Mouse (Mus musculus) kidney, postnatal 14 days (tissue): ENCODE measurements around the gene Slc5a5.

Source experiments
- DNase-seq: peaks from one replicate; pipeline ENCODE4 v3.0.0; 2022; ENCODE audit warnings: mixed read lengths

Gene Slc5a5

DNA sequence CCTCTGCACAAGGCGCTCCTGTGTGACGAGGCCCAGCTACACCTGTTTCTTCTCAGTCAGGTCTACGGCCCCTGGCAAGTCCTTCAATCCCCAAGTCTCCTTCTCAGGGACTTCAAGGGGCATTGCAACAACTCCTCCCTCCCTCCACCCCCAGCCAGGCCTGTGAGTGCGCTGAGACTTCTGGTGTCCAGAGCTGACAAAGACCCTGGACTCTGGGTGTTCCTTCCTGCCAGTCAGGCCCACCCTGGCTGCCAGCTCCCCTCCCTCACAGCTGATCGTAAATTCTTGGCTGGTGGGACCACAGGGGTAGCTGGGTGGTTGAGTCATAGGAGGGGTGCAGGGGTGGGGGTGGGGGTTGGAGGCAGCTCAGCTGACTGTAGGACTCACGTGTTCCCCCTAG is 40.7 kb downstream of the Slc5a5 start:
- no peak for DNase-seq

GRCm38 (mm10) chr8:70850947-70851346 is 41.6 kb downstream of the Slc5a5 start:
- no peak for DNase-seq

- DNase-seq = no peak
These were observed 42.3 kb downstream of the Slc5a5 start for GRCm38 (mm10) chr8:70850132-70850845.

DNA sequence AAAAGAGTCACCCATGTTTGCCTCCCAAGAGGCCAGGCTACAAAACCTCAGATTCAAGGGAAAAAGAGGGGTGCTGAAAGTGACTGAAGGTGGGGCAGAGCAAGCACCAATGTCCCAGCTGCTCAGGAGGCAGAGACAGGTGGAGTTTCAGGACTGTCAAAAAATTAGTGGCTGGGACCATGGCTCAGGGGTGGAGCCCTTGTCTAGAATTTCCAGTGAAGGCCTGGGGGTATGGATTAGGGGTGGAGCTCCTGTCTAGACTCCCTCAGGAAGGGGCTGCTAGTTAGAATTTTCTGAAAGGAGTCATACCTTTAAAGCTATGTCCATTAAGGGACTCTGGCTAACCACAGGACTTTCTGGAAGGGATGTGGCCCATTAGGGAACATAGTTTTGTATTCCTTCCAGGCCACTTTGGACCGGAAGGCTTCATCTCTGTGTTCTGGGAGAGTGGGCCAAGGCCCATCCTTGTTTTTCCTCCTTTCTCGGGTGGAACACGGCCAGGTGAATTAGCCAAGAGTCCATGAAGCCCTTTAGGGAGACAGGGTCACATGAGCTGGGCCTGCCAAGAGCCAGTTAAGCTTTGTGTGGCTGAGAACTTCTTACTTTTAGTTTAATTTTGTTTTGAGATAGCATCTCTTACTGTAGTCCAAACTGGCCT is 43.1 kb downstream of the Slc5a5 start:
- no peak for DNase-seq

- DNase-seq = no peak
These were observed 46.0 kb downstream of the Slc5a5 start for GRCm38 (mm10) chr8:70846371-70847154.

GRCm38 (mm10) chr8:70845108-70845507 is 47.4 kb downstream of the Slc5a5 start:
- DNase-seq = no peak

GRCm38 (mm10) chr8:70844523-70844922 is 48.0 kb downstream of the Slc5a5 start:
- DNase-seq = peak; percentile 91

DNA sequence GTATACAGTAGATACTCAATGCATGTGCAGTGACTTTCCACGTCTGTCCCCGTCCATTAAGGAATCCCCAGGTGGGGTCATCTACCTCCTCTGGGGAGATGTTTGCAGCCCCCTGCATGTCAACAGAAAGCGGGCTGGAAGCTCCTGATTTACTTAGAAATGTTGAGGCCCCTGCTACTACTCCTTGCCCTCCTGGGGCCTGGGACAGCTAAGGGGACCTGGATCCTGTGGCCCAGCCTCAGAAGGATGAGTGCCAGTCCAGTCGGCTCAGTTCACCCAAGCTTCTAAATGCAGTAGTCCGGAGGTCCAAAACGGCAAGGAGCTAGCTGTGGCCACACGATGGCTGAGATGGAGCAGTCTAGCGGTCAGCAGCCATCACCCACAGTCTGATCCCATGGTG is 48.6 kb downstream of the Slc5a5 start:
- no peak for DNase-seq

GRCm38 (mm10) chr8:70843214-70843773 is 49.3 kb downstream of the Slc5a5 start:
- DNase-seq = no peak

DNA sequence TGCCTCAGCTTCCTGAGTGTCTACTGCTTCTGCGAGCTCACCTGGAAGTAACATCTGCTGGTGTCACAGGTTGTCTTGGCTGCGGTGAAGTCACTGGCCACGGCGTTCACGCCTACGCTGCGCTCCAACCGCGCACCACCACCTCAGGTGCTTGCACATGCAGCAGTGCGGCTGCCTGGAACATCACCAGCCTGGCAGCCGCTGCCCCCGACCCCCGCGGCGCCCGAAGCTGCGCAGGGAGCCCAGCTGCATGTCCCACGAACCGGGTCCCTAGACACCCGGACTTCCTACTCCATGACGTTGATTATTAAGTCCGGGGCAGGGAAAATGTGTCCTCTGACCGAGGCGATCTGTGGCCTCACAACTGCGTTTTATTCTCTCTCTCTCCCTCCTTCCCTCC is 50.1 kb downstream of the Slc5a5 start:
- DNase-seq = no peak

- peak; percentile 93 for DNase-seq
These were observed 51.1 kb downstream of the Slc5a5 start for GRCm38 (mm10) chr8:70841147-70842072.

GRCm38 (mm10) chr8:70840590-70840989 is 52.0 kb downstream of the Slc5a5 start:
- DNase-seq = peak; percentile 75

GRCm38 (mm10) chr8:70839408-70840351 is 52.9 kb downstream of the Slc5a5 start, which contains the start of gene Arrdc2:
TSS of gene Arrdc2 (minus strand) at chr8:70839720.
- DNase-seq = peak; percentile 100

DNA sequence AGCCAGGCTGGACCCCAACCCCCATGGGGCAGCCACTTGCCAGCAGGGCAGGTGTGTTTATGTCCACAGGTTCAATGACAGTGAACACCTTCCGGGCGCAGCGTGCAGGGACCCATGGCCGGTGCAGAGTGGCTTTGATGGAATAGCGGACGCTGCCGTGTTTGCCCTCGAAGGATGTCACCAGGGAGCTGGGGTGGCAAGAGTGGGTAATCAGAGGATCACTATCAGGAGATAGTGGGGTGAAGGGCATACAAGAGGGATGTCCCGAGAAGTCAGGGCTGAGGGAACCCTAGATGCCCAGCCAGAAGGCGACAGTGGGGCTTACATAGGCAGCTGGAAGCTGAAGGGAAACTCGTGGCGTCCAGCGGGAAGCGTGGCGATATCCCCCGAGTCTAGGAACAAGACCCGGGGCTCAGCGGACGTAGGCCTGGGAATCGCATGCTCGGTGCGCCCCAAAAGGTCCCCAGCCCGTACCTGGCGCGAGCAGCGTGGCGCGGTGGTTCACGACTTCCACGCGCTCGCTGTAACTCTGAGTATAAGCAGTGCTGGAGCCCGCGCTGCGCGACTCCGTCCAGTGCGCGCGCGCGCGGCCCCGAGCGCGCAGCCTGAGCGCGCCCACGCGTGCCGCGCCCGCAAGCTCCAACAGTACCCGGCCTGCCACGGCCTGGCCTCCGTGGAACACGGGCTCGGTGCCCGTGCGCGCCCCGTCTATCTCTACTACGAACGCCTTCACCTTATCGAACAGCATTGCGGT is 53.7 kb downstream of the Slc5a5 start:
- DNase-seq = peak; percentile 33

DNA sequence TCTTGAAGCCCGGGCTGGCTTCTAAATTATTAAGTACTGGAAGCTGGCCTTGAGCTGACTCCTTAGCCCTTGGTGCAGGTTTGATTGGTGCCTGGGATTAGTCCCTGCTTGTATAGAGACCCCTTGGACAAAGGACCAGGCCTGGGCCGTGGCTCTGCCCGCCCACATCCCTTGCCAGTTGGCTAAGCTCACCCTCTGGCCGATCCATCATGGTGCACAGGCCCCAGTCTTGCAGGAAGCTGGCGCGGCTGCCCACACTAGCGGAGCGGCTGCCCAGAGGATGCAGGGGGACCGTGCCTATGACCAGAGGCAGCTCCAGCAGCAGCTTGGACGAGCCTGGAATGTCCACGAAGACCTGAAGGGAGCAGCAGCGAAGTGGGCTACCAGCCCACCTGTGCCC is 55.9 kb downstream of the Slc5a5 start:
- DNase-seq = no peak

GRCm38 (mm10) chr8:70834071-70834470 is 58.5 kb downstream of the Slc5a5 start:
- no peak for DNase-seq

DNA sequence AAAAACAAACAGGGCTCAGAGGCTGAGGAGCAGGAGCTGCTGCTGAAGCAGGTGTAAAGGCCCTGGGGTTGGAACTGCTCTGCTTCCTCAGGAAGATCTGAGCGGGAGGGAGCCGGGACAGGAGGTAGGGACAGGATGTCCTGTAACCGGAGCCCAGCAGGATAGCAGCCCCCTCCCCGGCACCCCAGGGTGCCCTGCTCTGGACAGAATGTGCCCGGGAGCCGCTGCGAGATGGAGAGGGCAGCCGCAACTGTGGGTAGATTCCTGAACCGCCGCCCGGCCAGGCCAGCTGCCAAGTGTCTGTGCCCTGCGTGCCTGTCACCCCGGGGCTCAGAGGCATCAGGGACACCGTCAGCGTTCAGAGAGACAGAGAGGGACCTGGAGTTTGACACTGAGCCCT is 59.0 kb downstream of the Slc5a5 start:
- peak; percentile 61 for DNase-seq

- DNase-seq = peak; percentile 66
These were observed 59.5 kb downstream of the Slc5a5 start for GRCm38 (mm10) chr8:70833018-70833482.
